Mouse (Mus musculus): ENCODE measurements around the gene C8b. TPM values are rescaled to one million over a fixed set of nuclear protein-coding genes. Genes with fewer than 3 reads are reported as not detected.

C8b gene
- polyA plus RNA-seq, 1 experiment: not detected

GRCm38 (mm10) chr4:104823597-104824101, 57.5 kb downstream of the C8b start:
- WGBS: 25% methylated on average over 4 of the region's 4 CpGs
- no peaks in the 10 kb centered on the region for H3K27me3 ChIP-seq (ENCODE audit: control insufficient read depth, insufficient read depth, low read length)
- H3K27ac ChIP-seq (ENCODE audit: insufficient read depth, low read depth, low read length): peak overlapping the region; percentile 41; the same call in 1 of the 2 replicates
- peaks cover 9% of the 10 kb centered on the region; the same call in 1 of the 2 replicates for H3K4me1 ChIP-seq (ENCODE audit: control insufficient read depth, insufficient read depth, insufficient read length, low read length)
- H3K36me3 ChIP-seq (ENCODE audit: control insufficient read depth, insufficient read depth, low read length): no peaks in the 10 kb centered on the region
- no peak overlapping the region for H3K4me3 ChIP-seq (ENCODE audit: low read depth, low read length)
- TF ChIP-seq POLR2A (IDR thresholded peaks at IDR 0.05; ENCODE audit: low read depth, low read length) (no peak), CTCF (IDR thresholded peaks at IDR 0.05; ENCODE audit: extremely low read depth, insufficient read length, insufficient replicate concordance, low read depth, low read length) (no peak)

- TF ChIP-seq POLR2A (IDR thresholded peaks at IDR 0.05; ENCODE audit: low read depth, low read length) (no peak), CTCF (IDR thresholded peaks at IDR 0.05; ENCODE audit: extremely low read depth, insufficient read length, insufficient replicate concordance, low read depth, low read length) (no peak)
- H3K4me1 ChIP-seq (ENCODE audit: control insufficient read depth, insufficient read depth, insufficient read length, low read length): peaks cover 9% of the 10 kb centered on the region; the same call in 1 of the 2 replicates
- H3K27ac ChIP-seq (ENCODE audit: insufficient read depth, low read depth, low read length): peak overlapping the region; percentile 45; the same call in 1 of the 2 replicates
- WGBS: 22% methylated on average over 7 of the region's 7 CpGs
- H3K36me3 ChIP-seq (ENCODE audit: control insufficient read depth, insufficient read depth, low read length): no peaks in the 10 kb centered on the region
- no peaks in the 10 kb centered on the region for H3K27me3 ChIP-seq (ENCODE audit: control insufficient read depth, insufficient read depth, low read length)
- H3K4me3 ChIP-seq (ENCODE audit: low read depth, low read length): no peak overlapping the region
These were observed 58.4 kb downstream of the C8b start for GRCm38 (mm10) chr4:104824381-104825077.

- no peaks in the 10 kb centered on the region for H3K27me3 ChIP-seq (ENCODE audit: control insufficient read depth, insufficient read depth, low read length)
- H3K4me3 ChIP-seq (ENCODE audit: low read depth, low read length): no peak overlapping the region
- H3K4me1 ChIP-seq (ENCODE audit: control insufficient read depth, insufficient read depth, insufficient read length, low read length): peaks cover 4% of the 10 kb centered on the region; the same call in 1 of the 2 replicates
- TF ChIP-seq CTCF (IDR thresholded peaks at IDR 0.05; ENCODE audit: extremely low read depth, insufficient read length, insufficient replicate concordance, low read depth, low read length) (no peak), POLR2A (IDR thresholded peaks at IDR 0.05; ENCODE audit: low read depth, low read length) (no peak)
- WGBS: 68% methylated on average over 5 of the region's 5 CpGs
- H3K27ac ChIP-seq (ENCODE audit: insufficient read depth, low read depth, low read length): no peak overlapping the region
- H3K36me3 ChIP-seq (ENCODE audit: control insufficient read depth, insufficient read depth, low read length): no peaks in the 10 kb centered on the region
These were observed 62.8 kb downstream of the C8b start for GRCm38 (mm10) chr4:104828939-104829338.

- peaks cover 2% of the 10 kb centered on the region; the same call in 1 of the 2 replicates for H3K4me1 ChIP-seq (ENCODE audit: control insufficient read depth, insufficient read depth, insufficient read length, low read length)
- WGBS: 73% methylated on average over 5 of the region's 5 CpGs
- no peaks in the 10 kb centered on the region for H3K27me3 ChIP-seq (ENCODE audit: control insufficient read depth, insufficient read depth, low read length)
These were observed 69.0 kb downstream of the C8b start for GRCm38 (mm10) chr4:104835096-104835495.

GRCm38 (mm10) chr4:104838342-104838741, 72.2 kb downstream of the C8b start:
- Histone ChIP-seq H3K27ac (ENCODE audit: insufficient read depth, low read depth, low read length) (no peak overlapping the region), H3K36me3 (ENCODE audit: control insufficient read depth, insufficient read depth, low read length) (no peaks in the 10 kb centered on the region), H3K4me1 (ENCODE audit: control insufficient read depth, insufficient read depth, insufficient read length, low read length) (peaks cover 2% of the 10 kb centered on the region; the same call in 1 of the 2 replicates), H3K4me3 (ENCODE audit: low read depth, low read length) (no peak overlapping the region), H3K27me3 (ENCODE audit: control insufficient read depth, insufficient read depth, low read length) (no peaks in the 10 kb centered on the region)
- TF ChIP-seq CTCF (IDR thresholded peaks at IDR 0.05; ENCODE audit: extremely low read depth, insufficient read length, insufficient replicate concordance, low read depth, low read length) (no peak), POLR2A (IDR thresholded peaks at IDR 0.05; ENCODE audit: low read depth, low read length) (no peak)
- WGBS: 21% methylated on average over 2 of the region's 2 CpGs

More at GRCm38 (mm10) chr4:104835096-104835495, 69.0 kb downstream of the C8b start:
- Histone ChIP-seq H3K27ac (ENCODE audit: insufficient read depth, low read depth, low read length) (no peak overlapping the region), H3K36me3 (ENCODE audit: control insufficient read depth, insufficient read depth, low read length) (no peaks in the 10 kb centered on the region), H3K4me3 (ENCODE audit: low read depth, low read length) (no peak overlapping the region)
- no peak for TF ChIP-seq POLR2A (IDR thresholded peaks at IDR 0.05; ENCODE audit: low read depth, low read length)
- no peak for TF ChIP-seq CTCF (IDR thresholded peaks at IDR 0.05; ENCODE audit: extremely low read depth, insufficient read length, insufficient replicate concordance, low read depth, low read length)

- no peak overlapping the region for H3K27ac ChIP-seq (ENCODE audit: insufficient read depth, low read depth, low read length)
- no peak for TF ChIP-seq CTCF (IDR thresholded peaks at IDR 0.05; ENCODE audit: extremely low read depth, insufficient read length, insufficient replicate concordance, low read depth, low read length)
- TF ChIP-seq POLR2A (IDR thresholded peaks at IDR 0.05; ENCODE audit: low read depth, low read length): no peak
- no peaks in the 10 kb centered on the region for H3K36me3 ChIP-seq (ENCODE audit: control insufficient read depth, insufficient read depth, low read length)
- no peaks in the 10 kb centered on the region for H3K27me3 ChIP-seq (ENCODE audit: control insufficient read depth, insufficient read depth, low read length)
- peaks cover 2% of the 10 kb centered on the region; the same call in 1 of the 2 replicates for H3K4me1 ChIP-seq (ENCODE audit: control insufficient read depth, insufficient read depth, insufficient read length, low read length)
- H3K4me3 ChIP-seq (ENCODE audit: low read depth, low read length): no peak overlapping the region
- WGBS: 34% methylated on average over 5 of the region's 5 CpGs
These were observed 76.1 kb downstream of the C8b start for GRCm38 (mm10) chr4:104842204-104842603.

GRCm38 (mm10) chr4:104843546-104843945, 77.4 kb downstream of the C8b start:
- TF ChIP-seq POLR2A (IDR thresholded peaks at IDR 0.05; ENCODE audit: low read depth, low read length) (no peak), CTCF (IDR thresholded peaks at IDR 0.05; ENCODE audit: extremely low read depth, insufficient read length, insufficient replicate concordance, low read depth, low read length) (no peak)
- no peaks in the 10 kb centered on the region for H3K27me3 ChIP-seq (ENCODE audit: control insufficient read depth, insufficient read depth, low read length)
- H3K4me1 ChIP-seq (ENCODE audit: control insufficient read depth, insufficient read depth, insufficient read length, low read length): peaks cover 2% of the 10 kb centered on the region; the same call in 1 of the 2 replicates
- no peak overlapping the region for H3K4me3 ChIP-seq (ENCODE audit: low read depth, low read length)
- 69% methylated on average over 4 of the region's 4 CpGs for WGBS
- H3K36me3 ChIP-seq (ENCODE audit: control insufficient read depth, insufficient read depth, low read length): no peaks in the 10 kb centered on the region
- H3K27ac ChIP-seq (ENCODE audit: insufficient read depth, low read depth, low read length): no peak overlapping the region

Other genes starting within 250 kb of the C8b start
- gene Gm17662, start 91.0 kb downstream of the C8b start, polyA plus RNA-seq (2012; rRNA removed): not detected in 2 replicates
- 0.04 TPM in 1 of 2 replicates, not detected in the other for gene C8a, start 110.1 kb downstream of the C8b start, polyA plus RNA-seq (2012; rRNA removed)
- gene Fyb2, start 147.1 kb downstream of the C8b start, polyA plus RNA-seq (2012; rRNA removed): 0.10 TPM in 1 of 2 replicates, not detected in the other

All from small intestine, adult 2 months (tissue).